8 mouse cellular contexts compared by ENCODE assay signal in the genomic region with DNA sequence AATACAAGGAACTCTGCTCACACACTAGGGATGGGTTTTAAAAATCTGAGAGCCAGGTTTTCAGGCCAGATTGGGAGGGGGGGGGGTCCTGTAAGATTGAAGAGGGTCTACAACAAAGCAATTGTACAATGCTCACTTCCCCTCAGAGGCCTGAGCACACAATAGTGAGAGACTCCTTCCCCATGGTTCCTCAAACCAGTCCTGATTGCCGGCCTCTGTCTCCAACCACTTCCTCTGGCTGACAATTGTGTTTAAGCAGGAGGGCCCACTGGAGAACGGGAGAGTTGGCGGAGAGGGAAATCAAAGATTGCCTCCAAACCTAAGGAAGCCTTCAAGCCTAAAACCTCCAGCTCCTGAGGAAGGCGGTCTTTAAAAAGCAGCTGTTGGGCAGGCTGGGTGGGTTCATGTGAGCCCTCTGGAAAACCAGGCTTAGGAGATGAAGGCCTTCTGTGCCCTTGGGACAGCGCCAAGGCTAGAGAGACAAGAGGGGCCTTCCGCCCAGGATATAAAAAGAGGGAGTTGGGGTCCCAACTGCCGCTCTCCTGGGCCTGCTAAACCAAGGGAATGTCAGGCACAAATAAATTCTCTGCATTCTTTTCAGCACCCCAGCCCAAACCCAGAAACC. TPM values are rescaled to one million over a fixed set of nuclear protein-coding genes. Genes with fewer than 3 reads are reported as not detected.
DNase-seq lines count a peak whose midpoint lies in the region; ATAC-seq and TF ChIP-seq lines count a peak whose summit lies in the region.

No protein-coding gene starts in this region.

- peak overlapping the region; percentile 84 for H3K4me3 ChIP-seq in liver, adult 2 months (ENCODE audit: insufficient read depth, low read depth, low read length)
- H3K4me3 ChIP-seq in embryonic facial prominence, embryonic 12.5 days, result peak overlapping the region; percentile 86
- peak overlapping the region; percentile 70 for H3K4me3 ChIP-seq in hindbrain, embryonic 16.5 days (ENCODE audit: low read length)
- H3K4me3 ChIP-seq in midbrain, embryonic 11.5 days (ENCODE audit: low read depth, low read length), result peak overlapping the region; percentile 87

- no peak for TF ChIP-seq POLR2A in liver, adult 2 months (IDR thresholded peaks at IDR 0.05; ENCODE audit: extremely low read depth, insufficient read depth, low read length)

- no peak for ATAC-seq in embryonic facial prominence, embryonic 12.5 days (ENCODE audit: insufficient number of reproducible peaks, insufficient read depth, low FRiP score, low TSS enrichment)
- ATAC-seq in hindbrain, embryonic 16.5 days, result peak; percentile 3; the same call in 1 of the 2 replicates
- ATAC-seq in midbrain, embryonic 11.5 days (ENCODE audit: low FRiP score), result no peak
- no peak for ATAC-seq in frontal cortex, adult (ENCODE audit: low TSS enrichment)

- H3K79me2 ChIP-seq in liver, adult 2 months (ENCODE audit: control insufficient read depth, insufficient read depth, low read length), result no peaks in the 10 kb centered on the region

- H3K36me3 ChIP-seq in liver, adult 2 months (ENCODE audit: control insufficient read depth, insufficient read depth, low read length), result no peaks in the 10 kb centered on the region
- peaks cover 22% of the 10 kb centered on the region for H3K36me3 ChIP-seq in embryonic facial prominence, embryonic 12.5 days
- H3K36me3 ChIP-seq in hindbrain, embryonic 16.5 days (ENCODE audit: control insufficient read depth, insufficient read depth, low read length), result no peaks in the 10 kb centered on the region
- no peaks in the 10 kb centered on the region for H3K36me3 ChIP-seq in midbrain, embryonic 11.5 days (ENCODE audit: control insufficient read depth, insufficient read depth, low read length)

- TF ChIP-seq CTCF in liver, adult 2 months (IDR thresholded peaks at IDR 0.05; ENCODE audit: low read depth, low read length), result no peak

- WGBS in liver, adult 2 months, result 63% methylated on average over 7 of the region's 7 CpGs
- 15% methylated on average over 7 of the region's 7 CpGs for WGBS in embryonic facial prominence, embryonic 12.5 days
- 14% methylated on average over 7 of the region's 7 CpGs for whole genome bisulfite sequencing in hindbrain, embryonic 16.5 days
- 23% methylated on average over 7 of the region's 7 CpGs for WGBS in midbrain, embryonic 11.5 days

- no peaks in the 10 kb centered on the region for H3K4me1 ChIP-seq in liver, adult 2 months (ENCODE audit: control insufficient read depth, insufficient read depth, low read length)
- H3K4me1 ChIP-seq in embryonic facial prominence, embryonic 12.5 days, result peaks cover 27% of the 10 kb centered on the region
- H3K4me1 ChIP-seq in hindbrain, embryonic 16.5 days (ENCODE audit: control insufficient read depth, insufficient read depth, low read depth, low read length), result peaks cover 38% of the 10 kb centered on the region
- peaks cover 15% of the 10 kb centered on the region for H3K4me1 ChIP-seq in midbrain, embryonic 11.5 days (ENCODE audit: control insufficient read depth, insufficient read depth, low read length)

- no peak for DNase-seq in liver, adult 2 months (ENCODE audit: extremely low read depth, low read depth, low spot score)
- DNase-seq in liver, result no peak
- no peak for DNase-seq in midbrain, embryonic 11.5 days (ENCODE audit: low spot score, missing footprints)
- no peak for DNase-seq in frontal cortex, postnatal 36 days (ENCODE audit: low spot score in 2 of 2)
- no peak for DNase-seq in frontal cortex, postnatal 14 days (ENCODE audit: low spot score in 2 of 2)

- no peaks in the 10 kb centered on the region for H3K27me3 ChIP-seq in liver, adult 2 months (ENCODE audit: control insufficient read depth, insufficient read depth, low read length)
- no peaks in the 10 kb centered on the region for H3K27me3 ChIP-seq in embryonic facial prominence, embryonic 12.5 days
- H3K27me3 ChIP-seq in hindbrain, embryonic 16.5 days (replicated peaks; ENCODE audit: control insufficient read depth, insufficient read depth, low read length), result no peaks in the 10 kb centered on the region
- no peaks in the 10 kb centered on the region for H3K27me3 ChIP-seq in midbrain, embryonic 11.5 days (ENCODE audit: control insufficient read depth, insufficient read depth, low read length)

- peak overlapping the region; percentile 65 for H3K4me2 ChIP-seq in embryonic facial prominence, embryonic 12.5 days (replicated peaks)
- peak overlapping the region; percentile 84 for H3K4me2 ChIP-seq in hindbrain, embryonic 16.5 days (ENCODE audit: low read length)
- H3K4me2 ChIP-seq in midbrain, embryonic 11.5 days, result peak overlapping the region; percentile 74

- H3K27ac ChIP-seq in liver, adult 2 months (replicated peaks; ENCODE audit: insufficient read depth, low read depth, low read length), result 0 out of 2 replicates have a peak overlapping the region, but pooled peaks have one; percentile 2
- H3K27ac ChIP-seq in embryonic facial prominence, embryonic 12.5 days, result peak overlapping the region; percentile 88
- H3K27ac ChIP-seq in hindbrain, embryonic 16.5 days (ENCODE audit: low read depth, low read length), result peak overlapping the region; percentile 95
- peak overlapping the region; percentile 25; the same call in 1 of the 2 replicates for H3K27ac ChIP-seq in midbrain, embryonic 11.5 days (ENCODE audit: low read depth, low read length)

- H3K9ac ChIP-seq in liver, adult 2 months (ENCODE audit: low read depth, low read length), result peak overlapping the region; percentile 40
- peak overlapping the region; percentile 78 for H3K9ac ChIP-seq in embryonic facial prominence, embryonic 12.5 days
- peak overlapping the region; percentile 77 for H3K9ac ChIP-seq in hindbrain, embryonic 16.5 days (ENCODE audit: low read depth, low read length)
- H3K9ac ChIP-seq in midbrain, embryonic 11.5 days (ENCODE audit: low read length), result peak overlapping the region; percentile 74

- no peaks in the 10 kb centered on the region for H3K9me3 ChIP-seq in embryonic facial prominence, embryonic 12.5 days
- H3K9me3 ChIP-seq in hindbrain, embryonic 16.5 days (ENCODE audit: control insufficient read depth, low read length), result no peaks in the 10 kb centered on the region
- H3K9me3 ChIP-seq in midbrain, embryonic 11.5 days (ENCODE audit: control insufficient read depth, low read length), result no peaks in the 10 kb centered on the region

RNA-seq across cellular contexts. Expression of a gene that starts 1.1 kb away (rescaled TPM):
- 0.09 and 0.27 TPM in 2 replicates for total RNA-seq in liver, adult 2 months (2014; rRNA removed)
- 0.31 and 0.56 TPM in 2 replicates for polyA plus RNA-seq in liver, adult 2 months (2012; rRNA removed)
- 11.6 and 12.3 TPM in 2 replicates for polyA plus RNA-seq in embryonic facial prominence, embryonic 12.5 days (2016; fragmentation: Nextera tagmentation; extraction: Ambion mirVana)
- 11.6 and 17.7 TPM in 2 replicates for polyA plus RNA-seq in hindbrain, embryonic 16.5 days (2015; fragmentation: Nextera tagmentation; extraction: Ambion mirVana)
- polyA plus RNA-seq in midbrain, embryonic 11.5 days (2014; fragmentation: Nextera tagmentation; extraction: Ambion mirVana), result 8.0 and 9.4 TPM in 2 replicates

RNA-seq across cellular contexts. Expression of a gene that starts 18.1 kb away (rescaled TPM):
- 3.1 and 3.2 TPM in 2 replicates for total RNA-seq in liver, adult 2 months (2014; rRNA removed)
- 3.1 and 3.6 TPM in 2 replicates for polyA plus RNA-seq in liver, adult 2 months (2012; rRNA removed)
- polyA plus RNA-seq in embryonic facial prominence, embryonic 12.5 days (2016; fragmentation: Nextera tagmentation; extraction: Ambion mirVana), result 14.6 and 16.3 TPM in 2 replicates
- polyA plus RNA-seq in hindbrain, embryonic 16.5 days (2015; fragmentation: Nextera tagmentation; extraction: Ambion mirVana), result 16.8 and 17.7 TPM in 2 replicates
- 19.5 and 19.7 TPM in 2 replicates for polyA plus RNA-seq in midbrain, embryonic 11.5 days (2014; fragmentation: Nextera tagmentation; extraction: Ambion mirVana)

Comparison
In these comparisons a context has a peak if more than half of its experiments do, and no peak if none do; other contexts are left out.
1. H3K27ac ChIP-seq: peak in every context shown above with its lines; median percentile 95 in hindbrain, embryonic 16.5 days; 88 in embryonic facial prominence, embryonic 12.5 days; 25 in midbrain, embryonic 11.5 days; 2 in liver, adult 2 months.